Comparison of ENCODE assay signal across 12 mouse cellular contexts in the genomic region with DNA sequence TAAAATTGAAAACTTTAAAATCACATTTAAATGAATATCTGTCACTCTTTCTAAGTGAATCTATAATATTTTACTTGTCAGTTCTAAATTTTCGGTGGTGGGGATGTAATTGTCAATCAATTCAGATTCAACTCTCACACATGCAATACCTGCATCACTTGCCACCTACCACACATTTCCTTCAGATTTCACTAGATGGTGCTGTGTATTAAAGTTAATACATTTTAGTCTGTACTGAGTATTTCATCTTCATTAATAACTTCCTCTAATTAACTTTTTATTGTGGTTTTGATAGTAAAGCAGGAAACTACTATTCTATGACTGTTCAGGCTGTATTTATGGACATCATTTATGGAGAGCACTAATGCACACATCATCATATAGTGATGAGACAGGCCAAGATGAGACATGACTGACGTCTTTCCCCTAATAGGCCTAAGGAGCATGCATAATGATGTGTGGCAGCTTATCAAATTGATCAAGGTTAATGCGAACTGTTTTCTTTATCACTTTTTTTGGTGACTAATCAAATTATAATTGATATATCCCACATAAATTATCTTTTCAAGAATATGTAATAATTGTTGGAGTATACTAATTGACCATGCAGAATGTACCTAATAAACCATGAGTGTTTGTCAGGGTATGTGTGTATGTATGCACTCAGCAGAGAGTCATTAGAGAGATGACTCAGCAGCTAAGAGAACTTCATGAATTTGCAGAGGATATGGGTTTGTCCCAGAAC.
A peak's percentile ranks its signal among the peaks of the same experiment; 100 is the strongest.
DNase-seq lines count a peak whose midpoint lies in the region; ATAC-seq lines count a peak whose summit lies in the region.
"Had no signal": no experiment of that assay in that cellular context is flagged by ENCODE, and none has a peak within 500 bp of the region (broad histone marks: within the 10 kb centered on the region; RNA-seq: fewer than 3 reads in every experiment).

No protein-coding gene starts in this region.

- DNase-seq in hindbrain, embryonic 11.5 days (ENCODE audit: low spot score): no peak
- no peak for DNase-seq in hindbrain, embryonic 10.5 days (ENCODE audit: low spot score)
- peak; percentile 50 for DNase-seq in A20 (ENCODE audit: low read depth, low spot score)
- DNase-seq in embryonic facial prominence, embryonic 14.5 days (ENCODE audit: low spot score): no peak
- DNase-seq in thymus, postnatal 36 days: no peak
- DNase-seq in spleen, adult 18-20 months: no peak
- DNase-seq in gastrocnemius, postnatal 10 days: no peak
- DNase-seq: liver, postnatal 0 days; thymus, adult 2 months had no signal

- no peak overlapping the region for H3K27ac ChIP-seq in hindbrain, embryonic 11.5 days (ENCODE audit: low read depth, low read length)
- no peak overlapping the region for H3K27ac ChIP-seq in hindbrain, embryonic 10.5 days
- no peak overlapping the region for H3K27ac ChIP-seq in embryonic facial prominence, embryonic 14.5 days (replicated peaks; ENCODE audit: low read depth, low read length)
- no peak overlapping the region for H3K27ac ChIP-seq in midbrain, embryonic 12.5 days (replicated peaks)

- no peaks in the 10 kb centered on the region for H3K9me3 ChIP-seq in hindbrain, embryonic 11.5 days (ENCODE audit: control insufficient read depth, low read length)
- H3K9me3 ChIP-seq in hindbrain, embryonic 10.5 days: no peaks in the 10 kb centered on the region
- no peaks in the 10 kb centered on the region for H3K9me3 ChIP-seq in embryonic facial prominence, embryonic 14.5 days (ENCODE audit: control insufficient read depth, low read length)
- H3K9me3 ChIP-seq in midbrain, embryonic 12.5 days: no peaks in the 10 kb centered on the region

- H3K27me3 ChIP-seq in hindbrain, embryonic 11.5 days (ENCODE audit: control insufficient read depth, insufficient read depth, low read length): no peaks in the 10 kb centered on the region
- H3K27me3 ChIP-seq in hindbrain, embryonic 10.5 days (ENCODE audit: insufficient read depth, poor library complexity, severe bottlenecking): no peaks in the 10 kb centered on the region
- H3K27me3 ChIP-seq in embryonic facial prominence, embryonic 14.5 days (replicated peaks; ENCODE audit: control insufficient read depth, insufficient read depth, low read length): no peaks in the 10 kb centered on the region
- H3K27me3 ChIP-seq in midbrain, embryonic 12.5 days: no peaks in the 10 kb centered on the region

- H3K4me2 ChIP-seq in hindbrain, embryonic 11.5 days (replicated peaks; ENCODE audit: low read depth, low read length): no peak overlapping the region
- no peak overlapping the region for H3K4me2 ChIP-seq in embryonic facial prominence, embryonic 14.5 days (ENCODE audit: low read depth, low read length)
- no peak overlapping the region for H3K4me2 ChIP-seq in midbrain, embryonic 12.5 days (replicated peaks)

- H3K4me3 ChIP-seq in hindbrain, embryonic 11.5 days (ENCODE audit: low read depth, low read length): no peak overlapping the region
- H3K4me3 ChIP-seq in hindbrain, embryonic 10.5 days: no peak overlapping the region
- no peak overlapping the region for H3K4me3 ChIP-seq in embryonic facial prominence, embryonic 14.5 days (ENCODE audit: low read depth, low read length)
- no peak overlapping the region for H3K4me3 ChIP-seq in midbrain, embryonic 12.5 days
- H3K4me3 ChIP-seq: myocyte had no signal

- no peak overlapping the region for H3K9ac ChIP-seq in hindbrain, embryonic 11.5 days (ENCODE audit: low read depth, low read length)
- H3K9ac ChIP-seq in embryonic facial prominence, embryonic 14.5 days (ENCODE audit: low read depth, low read length): no peak overlapping the region
- H3K9ac ChIP-seq in midbrain, embryonic 12.5 days (replicated peaks): no peak overlapping the region
- H3K9ac ChIP-seq: liver, postnatal 0 days had no signal

- 83% methylated on average over 3 of the region's 3 CpGs for WGBS in hindbrain, embryonic 11.5 days
- 75% methylated on average over 3 of the region's 3 CpGs for WGBS in hindbrain, embryonic 10.5 days
- 57% methylated on average over 3 of the region's 3 CpGs for WGBS in embryonic facial prominence, embryonic 14.5 days
- 73% methylated on average over 3 of the region's 3 CpGs for WGBS in midbrain, embryonic 12.5 days

- H3K36me3 ChIP-seq in hindbrain, embryonic 11.5 days (ENCODE audit: control insufficient read depth, insufficient read depth, low read length): no peaks in the 10 kb centered on the region
- no peaks in the 10 kb centered on the region for H3K36me3 ChIP-seq in hindbrain, embryonic 10.5 days
- H3K36me3 ChIP-seq in embryonic facial prominence, embryonic 14.5 days (ENCODE audit: control insufficient read depth, insufficient read depth, low read length): no peaks in the 10 kb centered on the region
- H3K36me3 ChIP-seq in midbrain, embryonic 12.5 days: no peaks in the 10 kb centered on the region

- peak; percentile 71 for ATAC-seq in hindbrain, embryonic 11.5 days (ENCODE audit: low FRiP score)
- peak; percentile 37; the same call in 1 of the 2 replicates for ATAC-seq in embryonic facial prominence, embryonic 14.5 days (ENCODE audit: low read depth)
- ATAC-seq in midbrain, embryonic 12.5 days (ENCODE audit: low FRiP score, low read depth): peak; percentile 64
- ATAC-seq: activated CD4-positive, CD25-positive, alpha-beta regulatory T cell, adult 4 months; liver, postnatal 0 days had no signal

- no peaks in the 10 kb centered on the region for H3K4me1 ChIP-seq in hindbrain, embryonic 11.5 days (replicated peaks; ENCODE audit: control insufficient read depth, insufficient read depth, low read length)
- H3K4me1 ChIP-seq in hindbrain, embryonic 10.5 days (replicated peaks): no peaks in the 10 kb centered on the region
- H3K4me1 ChIP-seq in embryonic facial prominence, embryonic 14.5 days (ENCODE audit: control insufficient read depth, insufficient read depth, low read length): no peaks in the 10 kb centered on the region
- H3K4me1 ChIP-seq in midbrain, embryonic 12.5 days: no peaks in the 10 kb centered on the region
